Mouse (Mus musculus): ENCODE data around the gene Sh3rf1.

GRCm38 (mm10) chr8:61274602-61275462, 51.2 kb downstream of the Sh3rf1 start:
- TF ChIP-seq CTCF (IDR thresholded peaks at IDR 0.05; ENCODE audit: low read depth) (no peak), EP300 (optimal IDR thresholded peaks at IDR 0.05) (no peak)
